Mouse (Mus musculus) cortical plate, adult 2 months (tissue): ENCODE data around the gene Mpz.

Experiments used
- CTCF ChIP-seq: fragments of 200-500 bp; IDR thresholded peaks from 2 replicates; pipeline ENCODE4 v1.5.1; 2011; ENCODE audit warnings: mild to moderate bottlenecking, control low read depth, low read length; ENCODE audit not compliant: insufficient read depth; ENCODE audit errors: extremely low read depth
- POLR2A ChIP-seq: fragments of 200-500 bp; IDR thresholded peaks from 2 replicates; pipeline ENCODE4 v1.6.1; 2011; ENCODE audit warnings: mild to moderate bottlenecking, low read length, control low read depth; ENCODE audit not compliant: insufficient read depth; ENCODE audit errors: extremely low read depth

DNA sequence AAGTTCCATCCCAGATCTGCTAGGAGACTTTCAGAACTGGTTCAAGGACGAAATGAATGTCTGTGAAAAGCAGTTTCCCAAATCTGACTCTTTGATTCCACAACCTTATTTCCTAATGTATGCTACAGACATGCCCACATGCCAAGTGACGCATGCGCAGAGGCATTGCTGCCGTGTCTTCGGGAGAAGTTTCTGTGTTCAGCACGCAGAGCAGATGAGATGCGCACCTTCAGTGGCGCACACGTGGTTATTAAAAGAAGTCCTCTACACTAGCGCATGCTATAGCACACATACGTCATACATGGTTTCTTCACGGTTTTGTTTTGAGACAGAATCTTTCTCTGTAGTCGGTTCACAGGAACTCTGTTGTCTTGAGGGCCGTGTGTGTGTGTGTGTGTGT is 31.1 kb upstream of the Mpz start:
- TF ChIP-seq POLR2A (no peak), CTCF (no peak)
